Mouse (Mus musculus): Measurements from ENCODE around the gene Pdzk1ip1.

GRCm38 (mm10) chr4:115062540-115062874 is 26.0 kb upstream of the Pdzk1ip1 start:
- TF ChIP-seq GATA1 (IDR thresholded peaks at IDR 0.05; ENCODE audit: borderline replicate concordance, low read length) (no peak), CTCF (IDR thresholded peaks at IDR 0.05; ENCODE audit: low read depth, low read length) (no peak)
